Mouse (Mus musculus) heart, postnatal 10 days (tissue): Measurements from ENCODE around the gene Ces2c. TPM values are rescaled to one million over a fixed set of nuclear protein-coding genes. Genes with fewer than 3 reads are reported as not detected.
"Not testable (repeated sequence)": the region's sequence is repeated elsewhere in the genome, so short reads cannot be mapped to it uniquely, and the experiment has no call there.

Experiments
- DNase-seq, 2 experiments: peaks; one replicate each; pipeline ENCODE4 v3.0.0; 2021
- intact Hi-C: fragments of 180-260 bp; cut with DNase I; formaldehyde crosslinking; loops from one replicate; pipeline ENCODE4 v1.15.1; 2025
- total RNA-seq, 2 experiments: library from RNA; stranded (reverse); gene quantifications; 2 replicates each; pipeline ENCODE4 v1.2.3; 2021

The Ces2c gene
- total RNA-seq = not detected

- intact Hi-C loops = no loop called here
- no peak for DNase-seq
These were observed at the start of gene Ces2c for GRCm38 (mm10) chr8:104846831-104847230. Gene Ces2c (plus strand): TSS chr8:104847068.

- no peak for DNase-seq
- intact Hi-C loops = no loop called here
These were observed 47.5 kb upstream of the Ces2c start for GRCm38 (mm10) chr8:104799385-104799784.

GRCm38 (mm10) chr8:104806127-104806526 is 40.7 kb upstream of the Ces2c start:
- no peak for DNase-seq
- intact Hi-C loops = no loop called here

- intact Hi-C loops = no loop called here
- DNase-seq = no peak
These were observed 38.1 kb upstream of the Ces2c start for GRCm38 (mm10) chr8:104808542-104809413.

- no peak for DNase-seq
- intact Hi-C loops = no loop called here
These were observed 37.4 kb upstream of the Ces2c start for GRCm38 (mm10) chr8:104809436-104809835.

- DNase-seq = no peak
- intact Hi-C loops = no loop called here
These were observed 20.0 kb upstream of the Ces2c start for GRCm38 (mm10) chr8:104826912-104827311.

- DNase-seq = no peak
- intact Hi-C loops = no loop called here
These were observed 18.6 kb upstream of the Ces2c start for GRCm38 (mm10) chr8:104828221-104828620.

- DNase-seq = no peak
- intact Hi-C loops = no loop called here
These were observed 15.4 kb upstream of the Ces2c start, which contains the start of gene Ces2b for GRCm38 (mm10) chr8:104831440-104831839. Gene Ces2b (plus strand): TSS chr8:104831572.

GRCm38 (mm10) chr8:104841360-104842078 is 5.3 kb upstream of the Ces2c start:
- intact Hi-C loops = no loop called here
- DNase-seq = no peak

GRCm38 (mm10) chr8:104847741-104848462 is 1.0 kb downstream of the Ces2c start:
- intact Hi-C loops = no loop called here

GRCm38 (mm10) chr8:104866844-104867531 is 20.1 kb downstream of the Ces2c start:
- intact Hi-C loops, DNase-seq: not testable (repeated sequence)

More at GRCm38 (mm10) chr8:104847741-104848462, 1.0 kb downstream of the Ces2c start:
- DNase-seq = no peak

GRCm38 (mm10) chr8:104868876-104869275 is 22.0 kb downstream of the Ces2c start:
- DNase-seq, intact Hi-C loops: not testable (repeated sequence)

- DNase-seq, intact Hi-C loops: not testable (repeated sequence)
These were observed 39.5 kb downstream of the Ces2c start for GRCm38 (mm10) chr8:104886223-104886926.

GRCm38 (mm10) chr8:104901746-104902145 is 54.9 kb downstream of the Ces2c start:
- intact Hi-C loops = loop anchor here (5.0 kb wide), 1 partner anchor 244 kb away; no protein-coding TSS in a partner anchor
- no peak for DNase-seq

Other genes with a start within 250 kb of the Ces2c start
- gene Cdh16, start 222.7 kb upstream of the Ces2c start, total RNA-seq = 1 to 10 TPM; 3.2 to 3.6 TPM
- gene Rrad, start 215.7 kb upstream of the Ces2c start, total RNA-seq = 100 to 1,000 TPM; 221 to 337 TPM
- gene Ciao2b, start 205.1 kb upstream of the Ces2c start, total RNA-seq = 10 to 100 TPM; 65.1 to 71.7 TPM
- gene Ces2a, start 113.1 kb upstream of the Ces2c start, total RNA-seq = not detected
- under 1 TPM; 0.25 to 0.34 TPM for gene Ces2b, start 15.5 kb upstream of the Ces2c start, total RNA-seq
- under 1 TPM; 0.62 to 0.79 TPM for gene Ces2e, start 79.2 kb downstream of the Ces2c start, total RNA-seq
- gene Ces2f, start 100.3 kb downstream of the Ces2c start, total RNA-seq = not detected
- 1 to 10 TPM; 2.9 to 4.7 TPM for gene Ces2g, start 114.7 kb downstream of the Ces2c start, total RNA-seq
- not detected for gene Ces2h, start 153.8 kb downstream of the Ces2c start, total RNA-seq
- gene Ces3a, start 201.5 kb downstream of the Ces2c start, total RNA-seq = not detected
- gene Ces3b, start 236.7 kb downstream of the Ces2c start, total RNA-seq = under 1 TPM in 1 of 2 experiments, not detected in 1; 0.10 TPM